Mouse (Mus musculus): Measurements from ENCODE around the gene Zfp687. TPM values are rescaled to one million over a fixed set of nuclear protein-coding genes. Genes with fewer than 3 reads are reported as not detected.
A peak's percentile ranks its signal among the peaks of the same experiment; 100 is the strongest.

Zfp687 gene
- polyA plus RNA-seq, 1 experiment from 2014 or later, result 66.7 TPM

- no peaks in the 10 kb centered on the region for H3K27me3 ChIP-seq
- DNase-seq (ENCODE audit: low read depth, low spot score) (peak; percentile 85), ATAC-seq (peak; percentile 66)
- ChIA-PET POLR2A (interaction anchor here (0.9 to 2.5 kb wide), 8 partner anchors 12 to 41 kb away, joined by 3 to 13 read pairs (median 5); partner anchors contain the start of genes Rfx5 and Zfp687), CTCF (interaction anchor here (1.3 to 3.7 kb wide), 5 partner anchors 12 to 72 kb away, joined by 4 to 25 read pairs (median 6); no protein-coding TSS in a partner anchor)
- TF ChIP-seq CTCF (IDR thresholded peaks at IDR 0.05), result no peak
- in situ Hi-C loops (cut with MboI; ENCODE audit: low pct_unique_long_range_greater_than_20kb), result no loop called here
These were observed 40.5 kb downstream of the Zfp687 start, which contains the start of gene Pi4kb for GRCm38 (mm10) chr3:94974528-94975422. Gene Pi4kb, plus strand, starts transcription at chr3:94974731.

- CTCF ChIA-PET, result interaction anchor here (1.0 to 2.1 kb wide), 5 partner anchors 12 to 71 kb away, joined by 3 to 10 read pairs (median 4); no protein-coding TSS in a partner anchor
- in situ Hi-C loops (cut with MboI; ENCODE audit: low pct_unique_long_range_greater_than_20kb), result no loop called here
- POLR2A ChIA-PET, result interaction anchor here (1.1 to 2.5 kb wide), 4 partner anchors 11 to 42 kb away, joined by 3 to 13 read pairs (median 6); partner anchors contain the start of genes Rfx5 and Zfp687
- no peak for TF ChIP-seq CTCF (IDR thresholded peaks at IDR 0.05)
- no peaks in the 10 kb centered on the region for H3K27me3 ChIP-seq
- no peak for DNase-seq (ENCODE audit: low read depth, low spot score)
- ATAC-seq, result peak; percentile 5
These were observed 41.2 kb downstream of the Zfp687 start for GRCm38 (mm10) chr3:94974026-94974527.

GRCm38 (mm10) chr3:94973620-94974019, 41.6 kb downstream of the Zfp687 start:
- ATAC-seq (no peak), DNase-seq (ENCODE audit: low read depth, low spot score) (no peak)
- ChIA-PET CTCF (interaction anchor here (1.0 to 2.1 kb wide), 5 partner anchors 11 to 71 kb away, joined by 3 to 10 read pairs (median 4); no protein-coding TSS in a partner anchor), POLR2A (interaction anchor here (0.6 to 2.5 kb wide), 5 partner anchors 10 to 42 kb away, joined by 3 to 13 read pairs (median 5); partner anchors contain the start of genes Rfx5 and Zfp687)
- no peaks in the 10 kb centered on the region for H3K27me3 ChIP-seq
- in situ Hi-C loops (cut with MboI; ENCODE audit: low pct_unique_long_range_greater_than_20kb), result no loop called here
- TF ChIP-seq CTCF (IDR thresholded peaks at IDR 0.05), result no peak

GRCm38 (mm10) chr3:94972552-94972951, 42.7 kb downstream of the Zfp687 start:
- ChIA-PET CTCF (interaction anchor here (2.0 to 2.4 kb wide), 3 partner anchors 10 to 24 kb away, joined by 5 to 10 read pairs (median 9); no protein-coding TSS in a partner anchor), POLR2A (interaction anchor here (1.8 to 2.5 kb wide), 2 partner anchors 10 to 14 kb away, joined by 10 to 13 read pairs; no protein-coding TSS in a partner anchor)
- no peak for TF ChIP-seq CTCF (IDR thresholded peaks at IDR 0.05)
- in situ Hi-C loops (cut with MboI; ENCODE audit: low pct_unique_long_range_greater_than_20kb), result no loop called here
- DNase-seq (ENCODE audit: low read depth, low spot score) (no peak), ATAC-seq (no peak)
- no peaks in the 10 kb centered on the region for H3K27me3 ChIP-seq

GRCm38 (mm10) chr3:94965878-94966277, 49.4 kb downstream of the Zfp687 start:
- ChIA-PET POLR2A (interaction anchor here (1.2 kb wide), 1 partner anchor 11 kb away, joined by 4 read pairs; no protein-coding TSS in a partner anchor), CTCF (interaction anchor here (1.1 to 4.3 kb wide), 6 partner anchors 11 to 150 kb away, joined by 3 to 18 read pairs (median 4); partner anchors contain the start of gene Rfx5)
- TF ChIP-seq CTCF (IDR thresholded peaks at IDR 0.05), result no peak
- DNase-seq (ENCODE audit: low read depth, low spot score) (no peak), ATAC-seq (no peak)
- no peaks in the 10 kb centered on the region for H3K27me3 ChIP-seq
- in situ Hi-C loops (cut with MboI; ENCODE audit: low pct_unique_long_range_greater_than_20kb), result no loop called here

- no peaks in the 10 kb centered on the region for H3K27me3 ChIP-seq
- ChIA-PET POLR2A (interaction anchor here (1.2 to 1.7 kb wide), 2 partner anchors 10 to 12 kb away, joined by 4 to 5 read pairs; no protein-coding TSS in a partner anchor), CTCF (interaction anchor here (1.1 to 4.3 kb wide), 5 partner anchors 10 to 64 kb away, joined by 4 to 18 read pairs (median 4); partner anchors contain the start of gene Rfx5)
- in situ Hi-C loops (cut with MboI; ENCODE audit: low pct_unique_long_range_greater_than_20kb), result no loop called here
- no peak for TF ChIP-seq CTCF (IDR thresholded peaks at IDR 0.05)
- no peak for ATAC-seq
- DNase-seq (ENCODE audit: low read depth, low spot score), result no peak
These were observed 50.3 kb downstream of the Zfp687 start for GRCm38 (mm10) chr3:94964989-94965388.

- ChIA-PET CTCF (interaction anchor here (0.9 to 1.4 kb wide), 4 partner anchors 12 to 28 kb away, joined by 3 to 5 read pairs (median 4); no protein-coding TSS in a partner anchor), POLR2A (interaction anchor here (1.3 kb wide), 1 partner anchor 35 kb away, joined by 3 read pairs; no protein-coding TSS in a partner anchor)
- no peak for TF ChIP-seq CTCF (IDR thresholded peaks at IDR 0.05)
- ATAC-seq, result no peak
- in situ Hi-C loops (cut with MboI; ENCODE audit: low pct_unique_long_range_greater_than_20kb), result no loop called here
- DNase-seq (ENCODE audit: low read depth, low spot score), result no peak
- no peaks in the 10 kb centered on the region for H3K27me3 ChIP-seq
These were observed 54.9 kb downstream of the Zfp687 start for GRCm38 (mm10) chr3:94960322-94960721.

GRCm38 (mm10) chr3:94959871-94960270, 55.4 kb downstream of the Zfp687 start:
- DNase-seq (ENCODE audit: low read depth, low spot score), result no peak

GRCm38 (mm10) chr3:94958295-94958694, 57.0 kb downstream of the Zfp687 start:
- no peaks in the 10 kb centered on the region for H3K27me3 ChIP-seq
- in situ Hi-C loops (cut with MboI; ENCODE audit: low pct_unique_long_range_greater_than_20kb), result no loop called here
- no peak for TF ChIP-seq CTCF (IDR thresholded peaks at IDR 0.05)
- ATAC-seq (no peak), DNase-seq (ENCODE audit: low read depth, low spot score) (no peak)
- ChIA-PET POLR2A (interaction anchor here (0.5 to 2.0 kb wide), 2 partner anchors 9 to 15 kb away, joined by 3 to 10 read pairs; no protein-coding TSS in a partner anchor), CTCF (no interaction called here)

More at GRCm38 (mm10) chr3:94959871-94960270, 55.4 kb downstream of the Zfp687 start:
- CTCF ChIA-PET, result interaction anchor here (0.9 to 1.4 kb wide), 5 partner anchors 10 to 28 kb away, joined by 3 to 5 read pairs (median 4); no protein-coding TSS in a partner anchor
- in situ Hi-C loops (cut with MboI; ENCODE audit: low pct_unique_long_range_greater_than_20kb), result no loop called here
- H3K27me3 ChIP-seq, result no peaks in the 10 kb centered on the region
- POLR2A ChIA-PET, result interaction anchor here (1.3 kb wide), 1 partner anchor 35 kb away, joined by 3 read pairs; no protein-coding TSS in a partner anchor
- no peak for TF ChIP-seq CTCF (IDR thresholded peaks at IDR 0.05)
- ATAC-seq, result no peak

Other genes with a start within 250 kb of the Zfp687 start
- 6.8 TPM for gene Cgn, start 229.0 kb downstream of the Zfp687 start, polyA plus RNA-seq (2021)
- gene Pogz, start 177.9 kb downstream of the Zfp687 start, polyA plus RNA-seq (2021), result 32.8 TPM
- 585 TPM for gene Psmb4, start 128.5 kb downstream of the Zfp687 start, polyA plus RNA-seq (2021)
- 2.3 TPM for gene Selenbp1, start 82.4 kb downstream of the Zfp687 start, polyA plus RNA-seq (2021)
- gene Rfx5, start 61.4 kb downstream of the Zfp687 start, polyA plus RNA-seq (2021), result 22.8 TPM
- gene Pi4kb, start 40.7 kb downstream of the Zfp687 start, polyA plus RNA-seq (2021), result 85.2 TPM
- 355 TPM for gene Psmd4, start 27.2 kb upstream of the Zfp687 start, polyA plus RNA-seq (2021)
- 94.1 TPM for gene Pip5k1a, start 91.5 kb upstream of the Zfp687 start, polyA plus RNA-seq (2021)
- 120 TPM for gene Vps72, start 95.6 kb upstream of the Zfp687 start, polyA plus RNA-seq (2021)
- 0.44 TPM for gene Tmod4, start 109.0 kb upstream of the Zfp687 start, polyA plus RNA-seq (2021)
- gene Scnm1, start 118.6 kb upstream of the Zfp687 start, polyA plus RNA-seq (2021), result 54.6 TPM
- 16.6 TPM for gene Lysmd1, start 118.6 kb upstream of the Zfp687 start, polyA plus RNA-seq (2021)
- 0.63 TPM for gene Tnfaip8l2, start 126.9 kb upstream of the Zfp687 start, polyA plus RNA-seq (2021)
- 17.0 TPM for gene Sema6c, start 145.0 kb upstream of the Zfp687 start, polyA plus RNA-seq (2021)
- 25.8 TPM for gene Gabpb2, start 202.5 kb upstream of the Zfp687 start, polyA plus RNA-seq (2021)
- gene Cdc42se1, start 213.3 kb upstream of the Zfp687 start, polyA plus RNA-seq (2021), result 165 TPM
- gene Mllt11, start 216.7 kb upstream of the Zfp687 start, polyA plus RNA-seq (2021), result 65.8 TPM
- 0.06 TPM for gene Gm128, start 226.2 kb upstream of the Zfp687 start, polyA plus RNA-seq (2021)
- 0.24 TPM for gene Bnipl, start 235.7 kb upstream of the Zfp687 start, polyA plus RNA-seq (2021)